Mouse (Mus musculus): ENCODE results near the gene Samhd1.

Samhd1 gene

DNA sequence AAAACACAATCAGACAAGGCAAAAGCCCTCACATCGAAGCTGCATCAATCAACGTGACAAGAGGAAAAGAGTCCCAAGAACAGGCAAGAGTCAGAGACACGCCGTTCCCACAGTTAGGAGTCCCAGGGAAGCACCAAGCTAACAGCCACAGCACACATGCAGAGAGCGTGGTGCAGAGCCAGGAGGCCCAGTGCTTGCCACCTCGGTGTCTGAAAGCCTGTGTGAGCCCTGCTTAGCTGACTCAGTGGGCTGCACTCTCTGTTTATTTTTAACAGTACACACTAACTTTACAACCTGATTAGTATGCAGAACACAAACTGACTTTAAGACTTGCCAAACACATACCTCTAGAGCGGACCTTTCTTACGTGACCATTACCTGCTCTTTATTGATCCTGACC lies 30.6 kb downstream of the Samhd1 start:
- in situ Hi-C loops (cut with MboI, MseI) = no loop called here

DNA sequence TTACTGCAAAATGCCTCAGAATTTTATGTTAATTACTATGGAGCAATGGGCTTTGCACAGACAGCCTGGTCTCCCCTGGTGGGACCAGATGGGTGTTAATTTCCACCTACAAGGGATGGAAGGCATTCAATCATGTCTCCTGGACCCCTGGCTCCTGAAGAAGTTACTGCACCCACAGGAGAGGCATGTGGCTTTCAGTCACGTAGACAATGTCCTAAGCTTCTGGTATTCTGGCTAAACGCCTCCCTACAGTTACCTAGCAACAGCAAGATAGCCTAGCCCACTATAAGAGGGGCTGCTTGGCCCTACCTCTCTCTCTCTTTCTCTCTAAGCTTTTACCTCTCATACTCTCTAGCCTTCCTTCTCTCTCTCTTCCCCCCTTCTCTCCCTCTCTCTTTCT lies 32.8 kb downstream of the Samhd1 start:
- in situ Hi-C loops (cut with MboI, MseI) = no loop called here

DNA sequence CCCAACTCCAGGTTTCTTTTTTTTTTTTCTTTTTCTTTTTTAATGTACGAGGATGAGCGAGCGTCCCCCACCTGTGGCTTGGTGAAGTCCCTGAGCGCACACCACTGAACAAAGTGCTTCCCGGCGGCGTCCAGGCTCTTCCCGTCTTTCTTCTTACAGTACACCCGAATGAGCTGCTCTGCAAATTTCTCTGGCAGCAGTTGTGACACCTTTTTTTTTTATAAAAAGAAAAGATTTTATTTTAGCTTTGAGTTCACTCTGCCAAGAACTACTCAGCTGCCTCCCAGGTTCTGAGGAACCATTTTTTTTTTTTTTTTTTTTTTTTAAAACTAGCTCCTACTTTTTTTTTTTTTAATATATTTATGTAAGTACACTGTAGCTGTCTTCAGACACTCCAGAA lies 33.4 kb downstream of the Samhd1 start:
- in situ Hi-C loops (cut with MboI, MseI) = no loop called here

DNA sequence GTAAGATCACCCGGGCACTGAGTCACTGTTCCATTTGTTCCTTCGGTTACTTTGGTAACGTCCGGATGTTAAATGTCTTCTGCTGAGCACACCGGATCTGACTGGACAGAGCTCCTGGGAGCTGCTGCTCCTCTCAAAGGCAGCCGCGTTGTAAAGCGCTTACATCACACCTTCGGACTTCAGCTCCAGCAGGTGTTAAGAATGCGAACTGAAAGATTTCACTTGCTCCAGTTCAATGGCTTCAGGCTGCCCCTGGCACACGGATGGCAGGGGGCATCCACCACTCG lies 34.8 kb downstream of the Samhd1 start:
- in situ Hi-C loops (cut with MboI, MseI) = no loop called here

DNA sequence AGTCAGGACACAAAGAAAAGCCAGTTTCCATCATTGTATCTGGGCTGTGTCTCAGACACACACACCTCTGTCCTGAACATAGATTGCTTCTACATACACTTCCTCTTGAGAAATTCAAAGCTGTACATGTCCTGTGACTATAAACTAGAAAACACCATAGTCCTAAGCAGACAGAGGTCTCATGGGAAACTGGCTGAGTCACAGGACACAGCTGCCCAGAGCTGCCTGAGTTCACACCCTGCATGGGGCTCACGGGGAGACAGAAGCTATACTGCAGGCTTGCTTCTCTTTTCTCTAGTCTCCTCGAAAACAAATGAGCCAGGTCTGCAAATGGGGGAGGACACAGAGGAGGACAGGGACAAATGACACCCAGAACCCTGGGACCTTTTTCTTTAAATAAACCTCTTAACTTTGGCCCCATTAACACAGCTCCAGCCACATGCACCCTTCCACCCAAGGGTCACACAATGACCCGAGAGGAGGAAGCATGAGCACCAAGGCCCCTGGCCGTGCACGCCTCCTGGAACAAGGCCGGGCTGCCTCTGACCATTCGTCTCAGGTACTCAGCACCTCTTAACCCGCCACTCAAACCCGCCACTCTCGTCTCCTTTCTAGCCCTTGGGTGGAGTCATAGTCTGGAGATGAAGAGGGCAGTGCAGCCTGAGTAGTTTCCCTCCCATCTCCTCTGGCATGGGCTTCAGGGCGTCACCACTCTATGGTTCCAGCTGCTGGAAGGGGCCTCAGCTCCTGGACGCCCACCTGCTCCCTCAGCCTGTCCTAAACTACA lies 35.3 kb downstream of the Samhd1 start:
- in situ Hi-C loops (cut with MboI, MseI) = no loop called here

GRCm38 (mm10) chr2:157095005-157095755 lies 39.9 kb downstream of the Samhd1 start:
- in situ Hi-C loops (cut with MboI, MseI) = no loop called here

GRCm38 (mm10) chr2:157092024-157092423 lies 43.0 kb downstream of the Samhd1 start:
- in situ Hi-C loops (cut with MboI, MseI) = no loop called here

DNA sequence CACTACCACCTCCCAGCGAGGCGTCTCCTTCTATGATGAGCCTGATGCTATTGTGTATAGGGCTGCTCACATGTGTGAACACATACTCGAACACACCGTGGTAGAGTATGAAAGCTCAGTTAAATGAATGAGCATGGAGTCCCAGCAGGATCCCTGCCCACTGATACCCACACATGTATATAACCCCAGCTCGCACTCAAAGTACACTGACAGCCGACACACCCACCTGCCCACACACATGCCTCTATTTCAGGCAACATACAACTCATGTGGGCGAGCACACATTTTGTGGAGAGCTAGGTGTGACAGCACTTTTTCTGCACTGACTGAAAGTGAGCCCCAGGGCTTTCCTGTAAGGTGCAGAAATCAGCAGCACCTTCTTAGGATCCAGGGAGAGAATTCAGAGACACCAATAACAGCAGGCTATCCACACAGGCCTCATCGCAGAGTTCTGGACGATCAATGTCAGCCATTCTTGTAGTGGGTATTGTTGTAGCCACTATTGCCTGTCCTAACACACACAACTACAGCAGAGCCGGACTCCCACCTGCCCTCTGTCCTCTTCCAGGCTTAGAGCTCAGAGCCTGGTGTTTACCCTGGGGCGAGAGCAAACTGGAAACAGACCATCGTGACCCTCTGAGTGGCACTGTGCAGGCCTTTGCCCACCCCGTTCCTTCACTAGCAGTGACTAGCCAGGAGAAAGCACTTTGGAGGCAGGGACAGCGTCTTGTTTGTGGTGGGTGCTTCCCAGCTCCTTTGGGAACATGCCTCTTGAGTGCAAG lies 47.3 kb downstream of the Samhd1 start:
- in situ Hi-C loops (cut with MboI, MseI) = no loop called here

DNA sequence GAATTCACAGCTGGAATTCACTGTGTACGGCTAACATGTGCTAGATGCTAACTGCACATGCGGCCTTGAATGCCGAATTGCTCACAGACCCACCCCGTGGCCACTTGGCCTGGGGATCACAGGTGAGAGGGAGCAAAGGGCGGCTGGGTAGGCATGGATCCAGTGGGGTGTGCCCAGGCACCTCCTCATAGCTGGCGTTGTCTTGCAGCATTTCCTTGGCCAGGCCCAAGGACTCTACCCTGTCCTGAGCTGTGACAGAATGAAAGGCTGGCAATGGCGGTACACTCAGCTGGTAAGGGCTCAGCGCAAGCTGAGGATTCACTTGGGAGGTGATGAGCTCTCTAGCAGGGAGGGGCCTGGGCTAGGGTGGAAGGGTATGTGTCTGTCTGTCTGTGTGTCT lies 48.3 kb downstream of the Samhd1 start, which contains the start of gene Tldc2:
Gene Tldc2 (plus strand): TSS at position 260 of the 400 bp plus-strand sequence.
- in situ Hi-C loops (cut with MboI, MseI) = no loop called here

GRCm38 (mm10) chr2:157084831-157085585 lies 50.1 kb downstream of the Samhd1 start:
- in situ Hi-C loops (cut with MboI, MseI) = no loop called here

DNA sequence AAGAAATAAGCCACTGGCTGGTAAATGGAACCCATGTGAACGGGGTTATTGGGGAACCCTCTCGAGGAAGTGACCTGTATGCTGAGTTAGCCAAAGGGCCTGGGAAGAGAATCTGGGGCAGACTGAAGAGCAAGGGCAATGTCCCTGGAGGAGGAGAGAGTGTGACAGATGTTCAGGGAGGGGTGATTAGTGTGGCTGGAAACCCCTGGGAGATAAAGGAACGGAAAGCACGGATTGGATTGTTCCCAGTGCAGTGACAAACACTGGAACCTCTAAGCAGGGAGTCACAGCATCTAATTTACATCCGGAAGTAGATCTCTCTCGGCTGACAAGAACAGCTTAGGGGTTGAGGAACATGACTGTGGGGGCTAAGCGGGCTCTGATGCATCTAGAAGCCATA lies 53.1 kb downstream of the Samhd1 start:
- in situ Hi-C loops (cut with MboI, MseI) = no loop called here

- in situ Hi-C loops (cut with MboI, MseI) = no loop called here
Measured at GRCm38 (mm10) chr2:157081331-157081730, 53.7 kb downstream of the Samhd1 start.

DNA sequence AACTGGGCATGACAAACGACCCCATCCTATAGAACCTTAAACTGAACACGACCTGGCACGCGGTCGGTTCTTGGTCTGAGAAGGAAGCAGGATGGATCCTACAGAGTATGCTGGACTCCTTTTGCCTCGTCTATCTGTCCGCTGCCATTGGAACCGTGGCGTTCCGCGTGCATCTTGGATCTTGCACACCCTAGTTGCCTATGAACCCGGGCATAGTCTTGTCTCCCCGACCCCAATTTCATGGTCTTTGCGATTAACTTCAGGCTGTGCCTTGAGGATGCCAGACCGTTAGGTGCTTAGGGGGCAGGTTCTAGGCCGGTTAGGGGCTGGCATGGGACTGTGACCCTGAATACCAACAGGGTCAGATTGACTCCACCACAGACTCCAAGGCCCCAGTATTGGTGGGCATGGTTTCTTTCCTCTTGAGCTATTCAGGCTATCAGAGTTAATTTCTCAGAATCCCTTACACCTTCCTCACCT lies 55.3 kb downstream of the Samhd1 start:
- in situ Hi-C loops (cut with MboI, MseI) = no loop called here

DNA sequence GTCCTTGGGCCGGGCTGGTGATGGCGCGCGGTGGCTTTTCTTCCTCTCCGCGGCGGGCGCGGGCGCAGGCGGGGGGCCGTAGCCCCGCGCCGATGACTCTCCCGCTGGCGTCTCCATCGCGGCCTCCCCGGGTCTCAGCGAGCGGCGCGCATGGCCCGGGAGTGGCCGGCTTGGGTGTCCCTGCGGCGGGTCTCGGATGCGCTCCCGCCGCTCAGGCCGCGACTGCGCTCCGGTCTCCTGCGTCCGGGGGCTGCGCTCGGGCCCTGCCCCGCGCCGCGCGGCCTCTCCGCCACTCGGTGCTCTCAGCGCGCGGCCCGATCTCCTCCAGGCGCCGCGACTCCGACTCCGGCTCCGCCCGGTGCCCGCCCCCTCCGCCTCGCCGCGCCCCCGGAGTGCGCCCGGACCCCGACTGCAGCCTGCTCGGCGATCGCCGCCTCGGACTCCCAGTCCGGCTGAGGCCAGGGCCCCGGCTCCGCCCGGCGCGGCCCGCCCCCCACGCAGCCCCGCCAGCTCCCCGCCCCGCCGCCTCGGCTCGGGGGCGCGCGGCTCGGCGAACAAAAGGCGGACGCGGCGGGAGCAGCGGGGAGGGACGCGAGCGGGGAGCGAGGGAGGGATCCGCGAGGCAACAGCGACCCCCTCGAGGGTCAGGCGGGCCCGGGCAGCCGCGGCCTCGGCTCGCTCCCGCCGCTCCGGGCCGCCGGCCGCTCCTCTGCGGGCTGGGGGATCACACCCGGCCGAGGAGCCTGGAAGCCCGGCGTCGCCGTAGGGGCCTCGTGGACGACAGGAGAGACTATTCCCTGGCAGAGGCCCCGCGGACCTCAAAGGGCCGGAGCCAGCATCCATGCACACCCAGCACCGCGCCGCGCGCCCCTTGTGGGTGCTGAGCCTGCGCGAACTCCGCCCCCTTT lies 56.0 kb downstream of the Samhd1 start, which contains the start of gene Soga1:
Gene Soga1 (minus strand): TSS at position 462 of the 908 bp plus-strand sequence.
- in situ Hi-C loops (cut with MboI, MseI) = no loop called here

GRCm38 (mm10) chr2:157078059-157078792 lies 56.8 kb downstream of the Samhd1 start:
- in situ Hi-C loops (cut with MboI, MseI) = no loop called here

DNA sequence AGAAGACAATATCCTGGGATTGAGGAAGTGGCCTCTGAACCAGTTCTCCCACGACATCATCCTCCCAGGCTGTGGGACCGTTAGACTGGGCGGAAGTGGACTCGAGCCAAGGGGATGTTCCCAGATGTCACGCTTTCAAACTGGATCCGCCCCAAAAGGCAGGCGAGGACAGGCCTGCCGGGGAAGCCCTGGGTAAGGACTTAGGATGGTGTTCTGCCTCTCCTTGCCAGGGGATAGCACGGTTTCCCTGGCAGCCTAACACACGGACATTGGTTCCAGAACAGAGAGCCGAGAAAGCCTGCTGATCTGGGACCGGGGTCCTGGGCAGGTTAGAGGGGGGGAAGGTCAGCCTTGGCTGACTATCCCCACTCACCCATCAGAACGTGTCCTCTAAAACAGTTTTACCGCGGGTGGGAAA lies 57.4 kb downstream of the Samhd1 start:
- in situ Hi-C loops (cut with MboI, MseI) = no loop called here

DNA sequence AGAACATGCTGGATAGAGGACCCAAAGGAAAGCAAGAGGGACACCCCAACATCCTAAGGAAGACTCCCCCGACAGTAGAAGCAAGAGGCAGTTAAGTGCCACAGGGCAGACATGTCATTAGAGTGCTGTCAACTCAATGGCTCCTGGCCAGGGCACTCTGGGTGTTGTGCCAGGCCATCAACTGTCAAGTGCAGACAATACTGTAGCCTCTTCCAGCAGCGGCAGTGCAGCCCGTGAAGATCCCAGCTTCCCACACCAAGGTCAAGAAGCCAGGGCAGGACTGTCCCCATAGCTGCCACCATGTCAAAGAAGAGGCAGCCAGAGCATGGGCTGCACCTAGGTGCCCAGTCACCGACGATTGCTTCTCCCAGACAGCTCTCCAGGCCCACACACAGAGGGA lies 57.9 kb downstream of the Samhd1 start:
- in situ Hi-C loops (cut with MboI, MseI) = no loop called here

GRCm38 (mm10) chr2:157076585-157076984 lies 58.5 kb downstream of the Samhd1 start:
- in situ Hi-C loops (cut with MboI, MseI) = no loop called here

- in situ Hi-C loops (cut with MboI, MseI) = no loop called here
Measured at GRCm38 (mm10) chr2:157075685-157076084, 59.4 kb downstream of the Samhd1 start.

- in situ Hi-C loops (cut with MboI, MseI) = no loop called here
Measured at GRCm38 (mm10) chr2:157075226-157075625, 59.8 kb downstream of the Samhd1 start.
